Mouse (Mus musculus) kidney, postnatal 10 days (tissue): ENCODE measurements around the gene Hoxa9.

ENCODE experiments used
- DNase-seq: peaks from one replicate; pipeline ENCODE4 v3.0.0; 2021; ENCODE audit warnings: mixed read lengths

Gene Hoxa9

GRCm38 (mm10) chr6:52260654-52261575 lies 30.0 kb upstream of the Hoxa9 start, which contains the start of gene Hoxa13:
Gene Hoxa13 (minus strand): TSS chr6:52260880.
- DNase-seq, result peak; percentile 60

- DNase-seq, result peak; percentile 43
These were observed 28.9 kb upstream of the Hoxa9 start for GRCm38 (mm10) chr6:52259811-52260261.

GRCm38 (mm10) chr6:52259081-52259790 lies 28.3 kb upstream of the Hoxa9 start:
- DNase-seq, result peak; percentile 19

- peak; percentile 93 for DNase-seq
These were observed 26.1 kb upstream of the Hoxa9 start for GRCm38 (mm10) chr6:52256956-52257355.

- peak; percentile 42 for DNase-seq
These were observed 22.9 kb upstream of the Hoxa9 start for GRCm38 (mm10) chr6:52253511-52254500.

- DNase-seq, result peak; percentile 44
These were observed 22.0 kb upstream of the Hoxa9 start for GRCm38 (mm10) chr6:52252775-52253376.

- no peak for DNase-seq
These were observed 21.3 kb upstream of the Hoxa9 start for GRCm38 (mm10) chr6:52252016-52252774.

GRCm38 (mm10) chr6:52251177-52251879 lies 20.4 kb upstream of the Hoxa9 start:
- DNase-seq, result no peak

- no peak for DNase-seq
These were observed 18.9 kb upstream of the Hoxa9 start for GRCm38 (mm10) chr6:52249826-52250225.

GRCm38 (mm10) chr6:52249415-52249738 lies 18.5 kb upstream of the Hoxa9 start:
- DNase-seq, result peak; percentile 54

- peak; percentile 36 for DNase-seq
These were observed 17.9 kb upstream of the Hoxa9 start for GRCm38 (mm10) chr6:52248638-52249414.

- peak; percentile 55 for DNase-seq
These were observed 17.1 kb upstream of the Hoxa9 start for GRCm38 (mm10) chr6:52247766-52248637.

- peak; percentile 25 for DNase-seq
These were observed 16.0 kb upstream of the Hoxa9 start for GRCm38 (mm10) chr6:52246916-52247315.

GRCm38 (mm10) chr6:52246403-52246803 lies 15.5 kb upstream of the Hoxa9 start:
- DNase-seq, result peak; percentile 68

- peak; percentile 73 for DNase-seq
These were observed 14.9 kb upstream of the Hoxa9 start, which contains the start of gene Hoxa11 for GRCm38 (mm10) chr6:52245757-52246142. Gene Hoxa11 (minus strand): TSS chr6:52245810.

GRCm38 (mm10) chr6:52245040-52245756 lies 14.3 kb upstream of the Hoxa9 start:
- DNase-seq, result peak; percentile 71

- DNase-seq, result peak; percentile 23
These were observed 13.7 kb upstream of the Hoxa9 start for GRCm38 (mm10) chr6:52244471-52245039.

GRCm38 (mm10) chr6:52243681-52244121 lies 12.8 kb upstream of the Hoxa9 start:
- DNase-seq, result peak; percentile 62
